Mouse (Mus musculus) right cerebral cortex, postnatal 4 days (tissue): ENCODE data around the gene Vps37d.

Source experiments
- DNase-seq: peaks from one replicate; pipeline ENCODE4 v3.0.0-alpha.2; 2022

Vps37d gene

GRCm38 (mm10) chr5:135077564-135078481 lies at the start of gene Vps37d:
Gene Vps37d (minus strand): TSS chr5:135078266.
- peak; percentile 99 for DNase-seq

- DNase-seq, result no peak
These were observed 49.6 kb upstream of the Vps37d start for GRCm38 (mm10) chr5:135127669-135128068.

- no peak for DNase-seq
These were observed 48.1 kb upstream of the Vps37d start for GRCm38 (mm10) chr5:135126121-135126520.

- DNase-seq, result no peak
These were observed 42.7 kb upstream of the Vps37d start for GRCm38 (mm10) chr5:135120753-135121152.

- DNase-seq, result peak; percentile 52
These were observed 40.6 kb upstream of the Vps37d start for GRCm38 (mm10) chr5:135118589-135119081.

- no peak for DNase-seq
These were observed 37.2 kb upstream of the Vps37d start for GRCm38 (mm10) chr5:135115241-135115640.

- no peak for DNase-seq
These were observed 35.7 kb upstream of the Vps37d start for GRCm38 (mm10) chr5:135113782-135114181.

GRCm38 (mm10) chr5:135109976-135110375 lies 31.9 kb upstream of the Vps37d start:
- DNase-seq, result no peak

GRCm38 (mm10) chr5:135109426-135109825 lies 31.4 kb upstream of the Vps37d start:
- no peak for DNase-seq

- no peak for DNase-seq
These were observed 31.0 kb upstream of the Vps37d start for GRCm38 (mm10) chr5:135109017-135109416.

- peak; percentile 29 for DNase-seq
These were observed 29.7 kb upstream of the Vps37d start for GRCm38 (mm10) chr5:135107521-135108501.

- peak; percentile 59 for DNase-seq
These were observed 28.7 kb upstream of the Vps37d start for GRCm38 (mm10) chr5:135106758-135107256.

GRCm38 (mm10) chr5:135103999-135104660 lies 26.1 kb upstream of the Vps37d start:
- DNase-seq, result no peak

GRCm38 (mm10) chr5:135100981-135101380 lies 22.9 kb upstream of the Vps37d start:
- no peak for DNase-seq

GRCm38 (mm10) chr5:135089653-135090052 lies 11.6 kb upstream of the Vps37d start, which contains the start of gene Mlxipl:
Gene Mlxipl (plus strand): TSS chr5:135089890.
- no peak for DNase-seq

GRCm38 (mm10) chr5:135086871-135087270 lies 8.8 kb upstream of the Vps37d start:
- DNase-seq, result no peak

GRCm38 (mm10) chr5:135080539-135080938 lies 2.5 kb upstream of the Vps37d start:
- DNase-seq, result no peak

GRCm38 (mm10) chr5:135079578-135079977 lies 1.5 kb upstream of the Vps37d start:
- DNase-seq, result no peak

GRCm38 (mm10) chr5:135078482-135078810 lies 380 bp upstream of the Vps37d start:
- DNase-seq, result no peak

- DNase-seq, result peak; percentile 49
These were observed 1.0 kb downstream of the Vps37d start for GRCm38 (mm10) chr5:135076931-135077505.

GRCm38 (mm10) chr5:135076368-135076767 lies 1.7 kb downstream of the Vps37d start:
- DNase-seq, result no peak

- DNase-seq, result no peak
These were observed 2.4 kb downstream of the Vps37d start for GRCm38 (mm10) chr5:135075655-135076054.
